Mouse (Mus musculus): ENCODE results near the gene Dysf. TPM values are rescaled to one million over a fixed set of nuclear protein-coding genes. Genes with fewer than 3 reads are reported as not detected.

The Dysf gene
- polyA plus RNA-seq, 1 experiment: not detected

GRCm38 (mm10) chr6:84080631-84081030, 72.2 kb downstream of the Dysf start:
- TF ChIP-seq GATA1 (IDR thresholded peaks at IDR 0.05; ENCODE audit: low read length): no peak

- TF ChIP-seq GATA1 (IDR thresholded peaks at IDR 0.05; ENCODE audit: low read length): no peak
Measured at GRCm38 (mm10) chr6:84084757-84085156, 76.4 kb downstream of the Dysf start.

GRCm38 (mm10) chr6:84093473-84093872, 85.1 kb downstream of the Dysf start:
- TF ChIP-seq GATA1 (IDR thresholded peaks at IDR 0.05; ENCODE audit: low read length): no peak

DNA sequence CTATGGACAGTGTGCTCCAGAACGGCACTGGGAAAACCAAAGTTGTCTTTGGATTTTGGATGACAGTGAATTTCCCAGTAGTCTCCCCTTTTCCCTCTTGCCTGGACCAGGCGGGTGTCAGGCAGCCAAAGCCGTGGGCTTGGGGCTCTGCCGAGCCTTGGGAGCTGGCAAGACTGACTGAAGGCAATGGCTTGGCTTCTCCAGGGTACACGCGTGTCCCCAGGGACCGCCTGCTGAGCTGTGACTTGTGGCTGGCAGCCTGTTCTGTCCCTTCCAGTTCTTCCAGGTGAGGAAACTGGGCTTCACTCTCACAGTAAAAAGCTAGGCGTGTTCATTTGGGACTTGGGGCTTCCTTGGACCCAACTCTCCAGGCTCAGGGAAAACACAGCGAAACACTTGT, 86.1 kb downstream of the Dysf start:
- no peak for TF ChIP-seq GATA1 (IDR thresholded peaks at IDR 0.05; ENCODE audit: low read length)

GRCm38 (mm10) chr6:84094998-84095397, 86.6 kb downstream of the Dysf start:
- no peak for TF ChIP-seq GATA1 (IDR thresholded peaks at IDR 0.05; ENCODE audit: low read length)

GRCm38 (mm10) chr6:84095882-84096281, 87.5 kb downstream of the Dysf start:
- TF ChIP-seq GATA1 (IDR thresholded peaks at IDR 0.05; ENCODE audit: low read length): no peak

- no peak for TF ChIP-seq GATA1 (IDR thresholded peaks at IDR 0.05; ENCODE audit: low read length)
Measured at GRCm38 (mm10) chr6:84102002-84102401, 93.6 kb downstream of the Dysf start.

DNA sequence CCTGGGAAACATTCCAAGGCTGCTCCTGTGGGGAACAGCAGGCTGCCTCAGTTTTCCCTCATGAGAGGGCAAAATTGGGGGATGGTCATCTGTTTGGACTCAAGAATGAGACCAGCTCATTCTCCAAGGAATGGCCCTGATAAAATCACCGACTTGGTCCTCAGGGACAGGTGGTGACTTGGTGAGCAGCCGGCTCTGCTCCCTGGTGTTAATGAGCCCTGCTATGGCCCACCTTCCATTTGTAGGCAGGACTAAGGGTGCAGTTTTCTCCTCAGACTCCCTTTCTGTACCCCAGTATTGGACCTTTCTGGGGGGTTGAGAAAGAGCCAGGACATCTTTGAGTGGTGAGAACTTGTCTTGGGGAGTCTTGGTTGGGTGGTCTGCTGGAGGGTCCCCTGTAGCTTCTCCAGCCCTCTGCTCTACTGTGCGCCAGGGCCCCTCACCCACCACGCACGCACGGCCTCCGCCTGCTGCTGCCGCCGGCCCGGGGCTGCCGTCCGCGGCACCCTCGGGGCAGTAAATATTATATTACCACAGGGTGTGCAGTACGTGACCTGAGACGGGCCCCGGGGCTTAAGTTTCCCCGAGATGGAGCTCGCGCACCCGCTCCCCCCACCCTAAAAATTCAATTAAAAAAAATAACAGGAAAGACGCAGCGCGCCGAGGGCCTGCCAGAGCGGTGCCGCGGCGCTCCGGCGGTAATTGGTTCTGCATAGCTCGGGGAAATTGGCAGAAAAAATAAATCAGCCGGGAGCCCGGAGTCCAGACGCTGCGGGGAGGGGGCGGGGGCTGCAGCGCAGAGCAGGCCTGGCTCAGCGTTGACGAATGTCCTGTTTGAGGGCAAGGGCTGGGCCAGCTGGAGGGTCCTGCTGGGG, 97.0 kb downstream of the Dysf start:
- no peak for TF ChIP-seq GATA1 (IDR thresholded peaks at IDR 0.05; ENCODE audit: low read length)

DNA sequence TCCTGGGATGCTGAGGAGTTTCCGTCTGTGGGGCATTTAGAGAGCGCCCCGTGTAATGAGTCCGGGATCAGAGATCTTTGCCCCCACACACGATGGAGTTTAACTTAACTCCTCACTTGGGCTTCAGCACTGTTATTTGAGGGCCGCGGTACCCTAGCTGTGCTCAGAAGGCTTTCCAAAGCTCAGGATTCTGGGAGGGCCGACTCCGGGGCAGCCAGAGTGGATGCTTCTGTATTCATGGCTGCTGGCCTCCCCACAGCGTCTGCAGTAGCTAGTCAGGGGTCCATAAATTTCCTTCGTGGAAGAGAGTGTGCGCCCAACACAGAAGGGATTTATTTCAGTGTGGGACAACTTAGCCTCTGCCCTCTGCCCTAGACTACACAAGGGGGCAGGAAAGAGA, 97.7 kb downstream of the Dysf start:
- TF ChIP-seq GATA1 (IDR thresholded peaks at IDR 0.05; ENCODE audit: low read length): no peak

GRCm38 (mm10) chr6:84110377-84110776, 102.0 kb downstream of the Dysf start:
- no peak for TF ChIP-seq GATA1 (IDR thresholded peaks at IDR 0.05; ENCODE audit: low read length)

GRCm38 (mm10) chr6:84111106-84111505, 102.7 kb downstream of the Dysf start:
- no peak for TF ChIP-seq GATA1 (IDR thresholded peaks at IDR 0.05; ENCODE audit: low read length)

GRCm38 (mm10) chr6:84119731-84120530, 111.5 kb downstream of the Dysf start:
- no peak for TF ChIP-seq GATA1 (IDR thresholded peaks at IDR 0.05; ENCODE audit: low read length)

- no peak for TF ChIP-seq GATA1 (IDR thresholded peaks at IDR 0.05; ENCODE audit: low read length)
Measured at GRCm38 (mm10) chr6:84124609-84125008, 116.2 kb downstream of the Dysf start.

GRCm38 (mm10) chr6:84125101-84125500, 116.7 kb downstream of the Dysf start:
- no peak for TF ChIP-seq GATA1 (IDR thresholded peaks at IDR 0.05; ENCODE audit: low read length)

DNA sequence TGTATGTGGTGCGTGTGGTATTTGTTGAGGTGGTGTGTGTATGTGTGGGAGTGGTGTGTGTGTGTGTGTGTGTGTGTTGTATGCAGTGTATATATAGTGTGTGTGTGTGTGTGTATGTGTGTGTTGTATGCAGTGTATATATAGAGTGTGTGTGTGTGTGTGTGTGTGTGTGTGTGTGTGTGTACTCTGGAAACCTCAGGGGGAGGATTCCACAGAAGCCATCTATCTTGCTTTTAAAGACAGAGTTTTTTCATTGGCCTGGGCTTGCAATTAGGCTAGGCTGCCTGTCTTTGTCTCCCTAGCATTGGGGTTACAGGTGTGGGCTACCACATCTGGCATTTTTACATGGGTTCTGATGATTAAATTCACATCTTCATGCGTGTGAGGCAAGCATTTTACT, 119.8 kb downstream of the Dysf start:
- no peak for TF ChIP-seq GATA1 (IDR thresholded peaks at IDR 0.05; ENCODE audit: low read length)

DNA sequence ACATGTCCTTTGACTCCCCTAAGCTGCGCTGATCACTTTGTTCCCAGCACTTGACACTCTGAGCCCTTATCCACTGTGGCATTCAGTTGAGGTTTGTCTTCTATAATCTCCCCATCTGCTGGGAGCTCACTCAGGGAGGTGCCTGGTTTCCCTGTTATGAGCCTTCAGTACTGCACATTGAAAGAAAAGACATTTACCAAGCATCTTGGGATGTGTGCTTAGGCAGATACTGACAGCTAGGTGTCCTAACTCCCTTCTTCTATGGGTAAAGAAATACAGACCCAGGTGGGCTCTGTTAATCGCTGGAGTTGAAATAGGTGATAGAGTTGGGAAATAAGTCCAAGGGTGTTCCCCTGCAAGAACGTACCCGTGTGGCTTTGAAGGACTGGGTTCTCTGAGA, 122.5 kb downstream of the Dysf start:
- TF ChIP-seq GATA1 (IDR thresholded peaks at IDR 0.05; ENCODE audit: low read length): no peak

DNA sequence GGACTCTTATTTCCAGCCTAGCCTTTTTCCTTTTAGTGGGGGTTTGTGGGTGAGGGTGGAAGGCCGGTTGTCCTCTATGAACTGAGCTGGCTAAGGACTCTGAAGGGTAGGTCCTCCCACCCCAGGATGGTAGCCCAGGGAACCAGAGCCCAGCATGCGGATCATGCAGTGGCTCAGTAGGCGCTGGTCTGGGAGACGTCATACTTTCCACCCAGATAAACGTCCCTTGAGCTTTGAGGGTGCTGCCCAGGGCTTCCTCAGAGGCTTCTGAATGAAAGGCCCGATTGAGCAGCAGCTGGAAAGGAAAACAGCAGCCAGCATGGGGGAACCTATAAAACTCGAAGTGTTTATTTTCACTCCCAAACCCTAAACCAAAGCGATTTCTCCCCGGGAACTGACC, 123.1 kb downstream of the Dysf start:
- no peak for TF ChIP-seq GATA1 (IDR thresholded peaks at IDR 0.05; ENCODE audit: low read length)
